Mouse (Mus musculus) spleen, adult 2 months (tissue): ENCODE measurements around the gene Sh3pxd2b.

Experiments used
- CTCF ChIP-seq: fragments of 200-500 bp; IDR thresholded peaks from 2 replicates; pipeline ENCODE4 v1.5.1; 2011; ENCODE audit warnings: mild to moderate bottlenecking, inconsistent platforms; ENCODE audit not compliant: insufficient read depth, insufficient read length, insufficient replicate concordance; ENCODE audit errors: extremely low read depth
- POLR2A ChIP-seq: fragments of 200-500 bp; IDR thresholded peaks from 2 replicates; pipeline ENCODE4 v1.6.1; 2011; ENCODE audit warnings: low read depth, low read length, inconsistent platforms

- TF ChIP-seq CTCF (no peak), POLR2A (no peak)
Measured at GRCm38 (mm10) chr11:32352946-32353345, 5.3 kb downstream of the Sh3pxd2b start.
